Mouse (Mus musculus): Measurements from ENCODE around the gene Rmdn3. TPM values are rescaled to one million over a fixed set of nuclear protein-coding genes. Genes with fewer than 3 reads are reported as not detected.

The Rmdn3 gene
- polyA plus RNA-seq (2014; fragmentation: Nextera tagmentation; extraction: Ambion mirVana) = 41.1 and 46.7 TPM in 2 replicates

- H3K4me2 ChIP-seq = peak within 1 kb of the TSS; percentile 91
- H3K9ac ChIP-seq (ENCODE audit: low read length) = peak within 1 kb of the TSS; percentile 90
- peaks cover 9% of the 10 kb centered on the region for H3K4me1 ChIP-seq (ENCODE audit: control insufficient read depth, insufficient read depth, low read length)
- peaks cover 2% of the 10 kb centered on the region; the same call in 1 of the 2 replicates for H3K36me3 ChIP-seq (ENCODE audit: control insufficient read depth, insufficient read depth, low read length)
- WGBS = 1% methylated on average over 57 of the region's 57 CpGs
- peak within 1 kb of the TSS; percentile 96 for H3K4me3 ChIP-seq (ENCODE audit: low read depth, low read length)
- DNase-seq (ENCODE audit: low spot score, missing footprints) (peak; percentile 99), ATAC-seq (ENCODE audit: low FRiP score) (peak; percentile 93)
- no peak within 1 kb of the TSS; the same call in 1 of the 2 replicates for H3K27ac ChIP-seq (ENCODE audit: low read depth, low read length)
- H3K9me3 ChIP-seq (ENCODE audit: control insufficient read depth, low read length) = no peaks in the 10 kb centered on the region
- H3K27me3 ChIP-seq (ENCODE audit: control insufficient read depth, insufficient read depth, low read length) = no peaks in the 10 kb centered on the region
Measured at GRCm38 (mm10) chr2:119156681-119157572, at the start of gene Rmdn3. Gene Rmdn3 (minus strand): TSS chr2:119157034.

GRCm38 (mm10) chr2:119203871-119204460, 47.1 kb upstream of the Rmdn3 start:
- Histone ChIP-seq H3K4me1 (ENCODE audit: control insufficient read depth, insufficient read depth, low read length) (peaks cover 2% of the 10 kb centered on the region; the same call in 1 of the 2 replicates), H3K36me3 (ENCODE audit: control insufficient read depth, insufficient read depth, low read length) (no peaks in the 10 kb centered on the region), H3K9me3 (ENCODE audit: control insufficient read depth, low read length) (no peaks in the 10 kb centered on the region), H3K9ac (ENCODE audit: low read length) (no peak overlapping the region), H3K4me3 (ENCODE audit: low read depth, low read length) (no peak overlapping the region), H3K27ac (ENCODE audit: low read depth, low read length) (no peak overlapping the region), H3K4me2 (no peak overlapping the region), H3K27me3 (ENCODE audit: control insufficient read depth, insufficient read depth, low read length) (no peaks in the 10 kb centered on the region)
- ATAC-seq (ENCODE audit: low FRiP score) (no peak), DNase-seq (ENCODE audit: low spot score, missing footprints) (peak; percentile 65)
- WGBS = 79% methylated on average over 4 of the region's 4 CpGs

GRCm38 (mm10) chr2:119202914-119203453, 46.1 kb upstream of the Rmdn3 start:
- DNase-seq (ENCODE audit: low spot score, missing footprints) (no peak), ATAC-seq (ENCODE audit: low FRiP score) (no peak)
- no peak overlapping the region for H3K4me2 ChIP-seq
- no peaks in the 10 kb centered on the region for H3K9me3 ChIP-seq (ENCODE audit: control insufficient read depth, low read length)
- H3K27ac ChIP-seq (ENCODE audit: low read depth, low read length) = no peak overlapping the region
- peaks cover 2% of the 10 kb centered on the region; the same call in 1 of the 2 replicates for H3K4me1 ChIP-seq (ENCODE audit: control insufficient read depth, insufficient read depth, low read length)
- no peak overlapping the region for H3K4me3 ChIP-seq (ENCODE audit: low read depth, low read length)
- WGBS = 81% methylated on average over 5 of the region's 5 CpGs
- H3K9ac ChIP-seq (ENCODE audit: low read length) = no peak overlapping the region
- no peaks in the 10 kb centered on the region for H3K27me3 ChIP-seq (ENCODE audit: control insufficient read depth, insufficient read depth, low read length)
- H3K36me3 ChIP-seq (ENCODE audit: control insufficient read depth, insufficient read depth, low read length) = no peaks in the 10 kb centered on the region

DNA sequence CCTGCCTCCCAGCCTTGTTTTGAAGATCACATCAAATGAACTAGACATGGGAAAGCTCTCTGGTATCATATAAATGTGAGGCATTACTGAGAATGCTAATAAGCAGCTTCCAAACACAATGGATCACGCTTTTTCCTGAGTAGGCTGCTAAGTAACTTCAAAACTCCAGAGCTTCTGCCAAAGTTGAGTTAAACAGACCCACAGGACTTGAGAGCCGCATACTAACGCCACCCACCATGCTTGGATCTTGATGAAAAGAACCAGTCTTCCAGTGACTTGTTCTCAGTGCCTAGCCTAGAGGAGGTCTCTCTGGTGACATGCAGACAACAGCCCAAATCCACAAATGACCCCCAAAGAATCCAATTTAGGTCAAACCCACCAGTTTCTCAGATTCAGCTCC, 42.1 kb upstream of the Rmdn3 start:
- WGBS = 46% methylated on average over 3 of the region's 3 CpGs
- no peaks in the 10 kb centered on the region for H3K27me3 ChIP-seq (ENCODE audit: control insufficient read depth, insufficient read depth, low read length)
- H3K4me1 ChIP-seq (ENCODE audit: control insufficient read depth, insufficient read depth, low read length) = peaks cover 2% of the 10 kb centered on the region; the same call in 1 of the 2 replicates
- H3K9me3 ChIP-seq (ENCODE audit: control insufficient read depth, low read length) = no peaks in the 10 kb centered on the region
- no peak overlapping the region for H3K27ac ChIP-seq (ENCODE audit: low read depth, low read length)
- no peak overlapping the region for H3K4me3 ChIP-seq (ENCODE audit: low read depth, low read length)
- no peak overlapping the region for H3K9ac ChIP-seq (ENCODE audit: low read length)
- no peak overlapping the region for H3K4me2 ChIP-seq
- DNase-seq (ENCODE audit: low spot score, missing footprints) = peak; percentile 79
- no peaks in the 10 kb centered on the region for H3K36me3 ChIP-seq (ENCODE audit: control insufficient read depth, insufficient read depth, low read length)
- ATAC-seq (ENCODE audit: low FRiP score) = no peak

GRCm38 (mm10) chr2:119198049-119198448, 41.2 kb upstream of the Rmdn3 start:
- H3K9ac ChIP-seq (ENCODE audit: low read length) = no peak overlapping the region
- no peak for ATAC-seq (ENCODE audit: low FRiP score)
- no peaks in the 10 kb centered on the region for H3K27me3 ChIP-seq (ENCODE audit: control insufficient read depth, insufficient read depth, low read length)
- 0% methylated on average over 1 of the region's 1 CpGs for WGBS
- no peak overlapping the region for H3K27ac ChIP-seq (ENCODE audit: low read depth, low read length)
- no peaks in the 10 kb centered on the region for H3K36me3 ChIP-seq (ENCODE audit: control insufficient read depth, insufficient read depth, low read length)
- H3K4me2 ChIP-seq = no peak overlapping the region
- H3K9me3 ChIP-seq (ENCODE audit: control insufficient read depth, low read length) = no peaks in the 10 kb centered on the region
- no peak overlapping the region for H3K4me3 ChIP-seq (ENCODE audit: low read depth, low read length)
- DNase-seq (ENCODE audit: low spot score, missing footprints) = peak; percentile 60
- H3K4me1 ChIP-seq (ENCODE audit: control insufficient read depth, insufficient read depth, low read length) = peaks cover 1% of the 10 kb centered on the region; the same call in 1 of the 2 replicates

- no peak overlapping the region for H3K9ac ChIP-seq (ENCODE audit: low read length)
- 79% methylated on average over 1 of the region's 1 CpGs for WGBS
- no peaks in the 10 kb centered on the region for H3K9me3 ChIP-seq (ENCODE audit: control insufficient read depth, low read length)
- no peaks in the 10 kb centered on the region for H3K36me3 ChIP-seq (ENCODE audit: control insufficient read depth, insufficient read depth, low read length)
- no peak overlapping the region for H3K4me2 ChIP-seq
- no peak overlapping the region for H3K27ac ChIP-seq (ENCODE audit: low read depth, low read length)
- H3K4me3 ChIP-seq (ENCODE audit: low read depth, low read length) = no peak overlapping the region
- DNase-seq (ENCODE audit: low spot score, missing footprints) = no peak
- H3K4me1 ChIP-seq (ENCODE audit: control insufficient read depth, insufficient read depth, low read length) = no peaks in the 10 kb centered on the region
- no peaks in the 10 kb centered on the region for H3K27me3 ChIP-seq (ENCODE audit: control insufficient read depth, insufficient read depth, low read length)
- ATAC-seq (ENCODE audit: low FRiP score) = no peak
Measured at GRCm38 (mm10) chr2:119197493-119197892, 40.7 kb upstream of the Rmdn3 start.

- DNase-seq (ENCODE audit: low spot score, missing footprints) = peak; percentile 69
- ATAC-seq (ENCODE audit: low FRiP score) = no peak
- Histone ChIP-seq H3K9ac (ENCODE audit: low read length) (no peak overlapping the region), H3K36me3 (ENCODE audit: control insufficient read depth, insufficient read depth, low read length) (no peaks in the 10 kb centered on the region), H3K4me3 (ENCODE audit: low read depth, low read length) (no peak overlapping the region), H3K27ac (ENCODE audit: low read depth, low read length) (no peak overlapping the region), H3K9me3 (ENCODE audit: control insufficient read depth, low read length) (no peaks in the 10 kb centered on the region), H3K27me3 (ENCODE audit: control insufficient read depth, insufficient read depth, low read length) (no peaks in the 10 kb centered on the region), H3K4me2 (no peak overlapping the region), H3K4me1 (ENCODE audit: control insufficient read depth, insufficient read depth, low read length) (no peaks in the 10 kb centered on the region)
- WGBS = 34% methylated on average over 4 of the region's 4 CpGs
Measured at GRCm38 (mm10) chr2:119196316-119197108, 39.7 kb upstream of the Rmdn3 start.

- Histone ChIP-seq H3K4me1 (ENCODE audit: control insufficient read depth, insufficient read depth, low read length) (0 out of 2 replicates have a peak, but pooled peaks cover 2% of the 10 kb centered on the region), H3K27ac (ENCODE audit: low read depth, low read length) (no peak overlapping the region), H3K27me3 (ENCODE audit: control insufficient read depth, insufficient read depth, low read length) (no peaks in the 10 kb centered on the region), H3K4me3 (ENCODE audit: low read depth, low read length) (no peak overlapping the region), H3K36me3 (ENCODE audit: control insufficient read depth, insufficient read depth, low read length) (no peaks in the 10 kb centered on the region), H3K9ac (ENCODE audit: low read length) (no peak overlapping the region), H3K4me2 (no peak overlapping the region), H3K9me3 (ENCODE audit: control insufficient read depth, low read length) (no peaks in the 10 kb centered on the region)
- 87% methylated on average over 5 of the region's 5 CpGs for WGBS
- ATAC-seq (ENCODE audit: low FRiP score) (no peak), DNase-seq (ENCODE audit: low spot score, missing footprints) (peak; percentile 61)
Measured at GRCm38 (mm10) chr2:119194140-119194539, 37.3 kb upstream of the Rmdn3 start.
